Mouse (Mus musculus): ENCODE results near the gene Arhgef39. TPM values are rescaled to one million over a fixed set of nuclear protein-coding genes. Genes with fewer than 3 reads are reported as not detected.
"Not testable (repeated sequence)": the region's sequence is repeated elsewhere in the genome, so short reads cannot be mapped to it uniquely, and the experiment has no call there.

The Arhgef39 gene
- polyA plus RNA-seq, 1 experiment from 2014 or later, result 1.2 TPM

GRCm38 (mm10) chr4:43497946-43498345, 1.5 kb downstream of the Arhgef39 start:
- WGBS (ENCODE audit: missing documents), result 78% methylated on average over 4 of the region's 4 CpGs
- H3K4me3 ChIP-seq (ENCODE audit: inconsistent target), result peak overlapping the region; percentile 49; the same call in 1 of the 2 replicates
- H3K36me3 ChIP-seq (ENCODE audit: inconsistent target), result no peaks in the 10 kb centered on the region
- H3K27ac ChIP-seq, result no peak overlapping the region
- H3K79me2 ChIP-seq (ENCODE audit: inconsistent target), result no peaks in the 10 kb centered on the region

- Histone ChIP-seq H3K4me3 (ENCODE audit: inconsistent target) (no peak overlapping the region), H3K36me3 (ENCODE audit: inconsistent target) (no peaks in the 10 kb centered on the region), H3K79me2 (ENCODE audit: inconsistent target) (no peaks in the 10 kb centered on the region), H3K27ac (no peak overlapping the region)
- 95% methylated on average over 8 of the region's 8 CpGs for WGBS (ENCODE audit: missing documents)
Measured at GRCm38 (mm10) chr4:43497405-43497804, 2.1 kb downstream of the Arhgef39 start.

GRCm38 (mm10) chr4:43496587-43496986, 2.9 kb downstream of the Arhgef39 start:
- WGBS (ENCODE audit: missing documents), result 86% methylated on average over 6 of the region's 6 CpGs
- H3K27ac ChIP-seq, result no peak overlapping the region
- no peaks in the 10 kb centered on the region for H3K36me3 ChIP-seq (ENCODE audit: inconsistent target)
- H3K79me2 ChIP-seq (ENCODE audit: inconsistent target), result no peaks in the 10 kb centered on the region
- H3K4me3 ChIP-seq (ENCODE audit: inconsistent target), result no peak overlapping the region

GRCm38 (mm10) chr4:43493846-43494240, 5.7 kb downstream of the Arhgef39 start:
- Histone ChIP-seq H3K27ac (no peak overlapping the region), H3K79me2 (ENCODE audit: inconsistent target) (no peaks in the 10 kb centered on the region), H3K4me3 (ENCODE audit: inconsistent target) (peak overlapping the region; percentile 54), H3K36me3 (ENCODE audit: inconsistent target) (no peaks in the 10 kb centered on the region)
- 0% methylated on average over 9 of the region's 9 CpGs for WGBS (ENCODE audit: missing documents)

- Histone ChIP-seq H3K79me2 (ENCODE audit: inconsistent target) (no peaks in the 10 kb centered on the region), H3K4me3 (ENCODE audit: inconsistent target) (peak overlapping the region; percentile 54), H3K36me3 (ENCODE audit: inconsistent target) (no peaks in the 10 kb centered on the region), H3K27ac (peak overlapping the region; percentile 65)
- WGBS (ENCODE audit: missing documents), result under 1% methylated on average over 47 of the region's 47 CpGs
Measured at GRCm38 (mm10) chr4:43493186-43493845, 6.2 kb downstream of the Arhgef39 start.

GRCm38 (mm10) chr4:43492821-43493185, 6.7 kb downstream of the Arhgef39 start, which contains the start of gene Ccdc107:
Gene Ccdc107 (plus strand): TSS chr4:43492900.
- H3K36me3 ChIP-seq (ENCODE audit: inconsistent target), result no peaks in the 10 kb centered on the region
- under 1% methylated on average over 25 of the region's 25 CpGs for WGBS (ENCODE audit: missing documents)
- H3K27ac ChIP-seq, result peak within 1 kb of the TSS; percentile 65
- no peaks in the 10 kb centered on the region for H3K79me2 ChIP-seq (ENCODE audit: inconsistent target)
- H3K4me3 ChIP-seq (ENCODE audit: inconsistent target), result peak within 1 kb of the TSS; percentile 54

- no peak overlapping the region for H3K27ac ChIP-seq
- H3K36me3 ChIP-seq (ENCODE audit: inconsistent target), result no peaks in the 10 kb centered on the region
- H3K4me3 ChIP-seq (ENCODE audit: inconsistent target), result no peak overlapping the region
- WGBS (ENCODE audit: missing documents), result 28% methylated on average over 12 of the region's 12 CpGs
- no peaks in the 10 kb centered on the region for H3K79me2 ChIP-seq (ENCODE audit: inconsistent target)
Measured at GRCm38 (mm10) chr4:43492101-43492820, 7.2 kb downstream of the Arhgef39 start.

- Histone ChIP-seq H3K27ac (no peak overlapping the region), H3K4me3 (ENCODE audit: inconsistent target) (no peak overlapping the region), H3K79me2 (ENCODE audit: inconsistent target) (no peaks in the 10 kb centered on the region), H3K36me3 (ENCODE audit: inconsistent target) (no peaks in the 10 kb centered on the region)
- 94% methylated on average over 5 of the region's 5 CpGs for WGBS (ENCODE audit: missing documents)
Measured at GRCm38 (mm10) chr4:43490801-43491200, 8.7 kb downstream of the Arhgef39 start.

GRCm38 (mm10) chr4:43489611-43490010, 9.9 kb downstream of the Arhgef39 start:
- Histone ChIP-seq H3K36me3 (ENCODE audit: inconsistent target) (no peaks in the 10 kb centered on the region), H3K27ac (no peak overlapping the region), H3K79me2 (ENCODE audit: inconsistent target) (no peaks in the 10 kb centered on the region), H3K4me3 (ENCODE audit: inconsistent target) (no peak overlapping the region)
- 96% methylated on average over 2 of the region's 3 CpGs for WGBS (ENCODE audit: missing documents)

- H3K79me2 ChIP-seq (ENCODE audit: inconsistent target); H3K4me3 ChIP-seq (ENCODE audit: inconsistent target); H3K36me3 ChIP-seq (ENCODE audit: inconsistent target); H3K27ac ChIP-seq: not testable (repeated sequence)
- WGBS (ENCODE audit: missing documents), result 93% methylated on average over 5 of the region's 5 CpGs
Measured at GRCm38 (mm10) chr4:43485666-43486065, 13.8 kb downstream of the Arhgef39 start.

GRCm38 (mm10) chr4:43483535-43484091, 15.9 kb downstream of the Arhgef39 start, which contains the start of gene Sit1:
Gene Sit1 (minus strand): TSS chr4:43483734.
- no peaks in the 10 kb centered on the region for H3K36me3 ChIP-seq (ENCODE audit: inconsistent target)
- H3K27ac ChIP-seq, result no peak within 1 kb of the TSS
- no peak within 1 kb of the TSS for H3K4me3 ChIP-seq (ENCODE audit: inconsistent target)
- WGBS (ENCODE audit: missing documents), result 92% methylated on average over 12 of the region's 12 CpGs
- no peaks in the 10 kb centered on the region for H3K79me2 ChIP-seq (ENCODE audit: inconsistent target)

- no peaks in the 10 kb centered on the region for H3K79me2 ChIP-seq (ENCODE audit: inconsistent target)
- no peak overlapping the region for H3K27ac ChIP-seq
- H3K4me3 ChIP-seq (ENCODE audit: inconsistent target), result no peak overlapping the region
- H3K36me3 ChIP-seq (ENCODE audit: inconsistent target), result no peaks in the 10 kb centered on the region
- 56% methylated on average over 10 of the region's 10 CpGs for WGBS (ENCODE audit: missing documents)
Measured at GRCm38 (mm10) chr4:43482591-43482990, 16.9 kb downstream of the Arhgef39 start.

- 45% methylated on average over 7 of the region's 7 CpGs for WGBS (ENCODE audit: missing documents)
- no peak overlapping the region for H3K4me3 ChIP-seq (ENCODE audit: inconsistent target)
Measured at GRCm38 (mm10) chr4:43481894-43482456, 17.5 kb downstream of the Arhgef39 start.

GRCm38 (mm10) chr4:43480985-43481384, 18.5 kb downstream of the Arhgef39 start:
- WGBS (ENCODE audit: missing documents), result 94% methylated on average over 5 of the region's 5 CpGs
- Histone ChIP-seq H3K79me2 (ENCODE audit: inconsistent target) (no peaks in the 10 kb centered on the region), H3K36me3 (ENCODE audit: inconsistent target) (no peaks in the 10 kb centered on the region), H3K4me3 (ENCODE audit: inconsistent target) (no peak overlapping the region), H3K27ac (no peak overlapping the region)

More at GRCm38 (mm10) chr4:43481894-43482456, 17.5 kb downstream of the Arhgef39 start:
- no peaks in the 10 kb centered on the region for H3K36me3 ChIP-seq (ENCODE audit: inconsistent target)
- H3K79me2 ChIP-seq (ENCODE audit: inconsistent target), result no peaks in the 10 kb centered on the region
- H3K27ac ChIP-seq, result no peak overlapping the region
